Mouse (Mus musculus): ENCODE results near the gene 4930562C15Rik.

The 4930562C15Rik gene

DNA sequence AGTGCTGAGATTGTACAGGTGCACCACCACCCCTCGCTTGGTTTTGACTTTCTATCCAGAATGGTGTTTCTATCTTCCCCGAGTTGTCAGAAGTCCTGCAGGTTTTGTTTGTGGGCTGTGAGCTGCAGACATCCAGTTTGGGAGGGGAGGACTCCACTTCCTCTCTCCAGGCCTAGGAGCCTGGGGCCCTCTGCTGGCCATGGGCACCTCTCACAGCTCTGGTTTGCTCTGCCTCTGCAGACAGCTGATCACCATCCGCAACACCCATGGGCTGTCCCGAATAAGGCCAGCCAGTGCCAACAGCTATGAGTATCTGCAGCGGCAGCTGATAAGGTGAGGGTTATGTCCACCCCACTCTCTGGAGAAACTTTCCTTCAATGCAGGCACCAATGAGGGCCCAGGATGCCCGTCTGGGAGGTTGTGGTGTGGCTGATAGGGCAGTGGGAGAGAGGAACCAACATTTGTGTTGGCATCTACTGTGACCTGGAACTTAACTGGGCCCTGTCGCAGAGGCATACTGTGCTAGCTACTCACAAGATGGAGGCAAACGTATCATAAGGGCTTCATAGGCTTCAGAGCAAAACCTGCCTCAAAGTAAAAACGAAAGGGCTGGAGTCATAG is 27.8 kb downstream of the 4930562C15Rik start:
- peak; percentile 44 for DNase-seq (ENCODE audit: low spot score)

DNA sequence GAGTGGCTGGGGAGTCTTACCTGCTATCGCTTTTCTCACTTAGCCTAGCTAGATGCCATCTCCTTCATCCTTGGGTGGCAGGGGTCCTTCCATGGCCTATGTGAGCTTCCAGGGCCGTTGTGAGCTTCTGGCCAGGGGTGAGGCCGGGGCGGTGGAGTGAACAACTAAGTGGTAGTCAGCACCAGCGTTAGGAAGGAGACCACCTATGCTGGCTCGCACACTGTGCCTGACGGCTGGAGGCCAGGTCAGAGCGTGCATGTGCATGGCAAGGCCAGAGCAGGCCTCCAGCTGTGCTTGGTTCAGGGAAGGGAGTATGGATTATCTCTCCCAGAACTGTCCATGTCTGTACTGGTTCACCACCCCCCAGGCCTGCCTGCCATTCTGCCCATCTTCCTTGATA is 28.5 kb downstream of the 4930562C15Rik start:
- no peak for DNase-seq (ENCODE audit: low spot score)

DNA sequence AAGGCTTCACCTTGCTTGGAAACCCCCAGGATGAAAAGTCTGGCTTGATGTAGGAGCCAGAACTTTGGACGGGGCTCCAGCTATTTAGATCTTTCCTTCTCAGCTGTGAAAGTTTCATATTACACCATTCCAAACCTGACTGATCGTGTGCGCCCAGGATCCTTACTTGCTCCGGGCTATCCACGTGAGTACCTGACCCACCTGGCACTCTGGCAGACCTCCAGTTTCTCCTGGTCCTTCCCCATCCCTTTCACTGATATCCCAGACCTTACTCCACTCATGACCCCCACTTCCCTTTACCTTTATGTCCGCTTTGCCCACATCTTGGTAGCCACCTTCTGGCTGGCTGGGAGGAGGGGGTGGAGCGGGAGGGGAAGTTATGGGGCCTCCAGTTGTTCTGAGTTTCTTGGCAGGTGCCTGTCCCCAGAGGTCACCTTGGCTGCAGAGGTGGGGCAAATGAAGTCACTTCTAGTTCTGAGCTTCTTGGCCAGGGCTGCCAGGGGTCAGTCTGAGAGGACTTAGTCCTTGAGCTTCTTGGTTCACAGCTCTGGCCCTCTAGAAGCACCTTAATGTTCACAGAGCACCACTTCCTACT is 31.0 kb downstream of the 4930562C15Rik start:
- no peak for DNase-seq (ENCODE audit: low spot score)

DNA sequence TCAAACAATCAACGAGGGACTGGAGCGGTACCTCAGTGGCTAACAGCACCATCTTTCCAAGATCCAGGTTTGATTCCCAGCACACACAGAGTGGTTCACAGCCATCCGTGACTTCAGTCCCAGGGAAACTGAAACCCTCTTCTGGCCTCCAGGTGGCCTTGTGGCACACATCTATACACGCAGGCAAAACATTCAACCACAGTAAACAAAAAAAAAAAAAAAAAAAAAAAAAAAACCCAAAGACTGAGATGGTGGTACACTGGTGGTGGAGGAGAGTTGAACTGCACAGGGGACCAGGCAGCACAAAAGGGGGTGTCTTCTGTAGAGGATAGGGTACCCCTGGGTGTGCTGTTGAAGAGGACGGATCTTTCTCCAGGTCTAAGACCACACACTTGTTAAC is 35.3 kb downstream of the 4930562C15Rik start:
- no peak for DNase-seq (ENCODE audit: low spot score)

DNA sequence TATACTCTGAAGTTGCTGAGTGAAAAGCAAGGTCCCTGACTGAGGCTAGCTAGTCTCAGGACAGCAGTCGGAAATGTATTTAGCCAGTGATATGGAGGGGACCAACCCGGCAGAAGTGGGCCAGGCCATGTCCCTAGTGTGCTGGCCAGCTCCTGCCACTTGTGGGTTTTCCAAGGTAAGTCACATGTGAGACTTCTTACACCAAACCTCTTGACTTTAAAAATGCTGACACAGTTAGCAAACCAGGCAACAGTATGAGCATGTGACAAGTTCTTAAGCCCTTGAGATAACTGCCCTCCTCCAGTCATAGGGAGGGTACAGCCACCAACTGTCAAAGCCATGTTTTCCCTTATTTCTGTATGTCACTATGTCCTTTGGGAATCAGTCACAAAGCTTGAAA is 36.7 kb downstream of the 4930562C15Rik start:
- no peak for DNase-seq (ENCODE audit: low spot score)

DNA sequence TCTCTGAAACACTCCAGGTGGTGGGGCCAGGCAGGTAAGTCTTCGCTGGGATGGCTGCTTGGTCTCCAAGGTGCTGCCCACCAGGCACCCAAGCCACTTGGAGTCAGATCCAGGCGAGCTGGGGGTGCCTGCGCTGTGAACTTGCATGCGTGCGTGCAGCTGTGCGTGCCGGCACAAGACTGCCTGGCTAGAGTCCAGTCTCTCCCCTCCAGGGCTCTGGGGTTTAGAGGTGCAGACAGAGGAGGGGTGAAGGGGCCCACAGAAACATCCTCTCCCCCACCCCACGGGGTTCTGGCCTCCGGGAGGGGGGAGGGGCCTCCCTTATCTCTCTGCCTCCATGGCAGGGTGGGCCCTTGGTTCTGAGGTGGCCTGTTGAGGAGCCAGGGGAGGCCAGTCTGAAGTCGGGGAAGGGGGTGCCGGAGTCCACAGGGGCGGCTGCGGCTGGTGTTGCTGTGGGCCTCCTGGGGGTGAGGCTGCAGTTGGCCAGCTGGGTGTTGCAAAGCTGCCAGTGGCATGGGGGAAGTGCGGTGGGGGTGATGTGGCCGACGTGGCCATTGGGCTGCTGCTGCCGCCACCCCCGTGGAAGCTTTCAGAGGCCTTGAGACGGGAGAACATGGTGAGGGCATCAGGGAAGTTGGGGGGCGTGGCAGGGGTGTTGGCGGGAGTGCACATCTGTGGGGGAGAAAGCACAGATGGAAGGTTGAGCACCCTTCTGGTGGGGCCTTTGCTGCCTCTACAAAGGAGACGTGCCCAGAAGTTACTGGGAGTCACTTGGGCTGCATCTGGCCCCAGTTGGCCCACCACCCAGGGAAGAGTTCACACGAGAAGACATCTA is 40.2 kb downstream of the 4930562C15Rik start:
- DNase-seq (ENCODE audit: low spot score), result no peak

DNA sequence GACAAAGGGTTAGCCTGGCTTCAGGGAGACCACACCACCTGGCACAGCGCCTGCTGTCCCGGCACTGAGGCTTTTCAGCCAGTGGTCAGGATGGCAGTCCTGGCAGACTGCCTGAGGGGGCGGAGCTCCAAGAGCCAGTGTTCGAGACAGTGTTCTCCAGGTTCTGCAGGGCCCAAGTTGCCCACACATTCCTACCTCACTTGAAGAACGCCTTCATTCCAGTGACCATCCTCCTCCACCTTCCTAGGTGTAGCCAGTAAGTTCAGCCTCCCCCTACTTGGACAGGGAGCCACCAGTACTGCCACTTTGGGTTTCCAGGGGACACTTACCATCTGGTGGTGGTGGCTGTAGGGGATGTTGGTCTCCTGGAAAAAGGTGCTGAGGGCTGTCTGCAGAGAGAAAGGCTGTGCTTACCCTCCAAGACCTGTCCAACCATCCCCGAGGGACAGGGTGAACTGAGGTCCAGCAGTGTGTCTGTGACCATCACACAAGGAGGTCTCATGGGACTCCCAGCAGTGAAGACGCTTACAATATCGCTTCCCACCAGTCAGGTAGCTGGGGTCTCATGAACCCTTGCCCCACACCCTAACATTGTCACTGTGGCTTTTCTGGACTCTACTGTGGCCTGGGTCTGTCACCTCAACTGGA is 40.9 kb downstream of the 4930562C15Rik start:
- DNase-seq (ENCODE audit: low spot score), result no peak

DNA sequence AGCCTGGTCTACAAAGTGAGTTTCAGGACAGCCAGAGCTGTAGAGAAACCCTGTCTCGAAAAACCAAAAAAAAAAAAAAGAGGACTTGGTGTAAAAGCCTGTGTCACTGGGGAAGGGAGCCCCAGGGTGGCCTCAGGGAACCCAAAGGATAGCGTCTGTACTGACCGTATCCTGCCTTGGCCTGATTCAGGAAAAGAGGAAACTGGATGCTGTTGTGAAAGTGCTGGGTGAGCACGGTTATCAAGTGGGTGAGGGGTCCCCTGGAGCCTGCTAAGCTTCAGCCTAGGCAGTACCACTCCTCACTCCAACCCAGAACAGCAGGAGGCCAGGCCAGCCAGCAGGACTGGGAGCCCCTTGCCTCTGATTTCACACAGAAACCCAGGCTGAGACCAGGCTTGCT is 42.0 kb downstream of the 4930562C15Rik start:
- no peak for DNase-seq (ENCODE audit: low spot score)

DNA sequence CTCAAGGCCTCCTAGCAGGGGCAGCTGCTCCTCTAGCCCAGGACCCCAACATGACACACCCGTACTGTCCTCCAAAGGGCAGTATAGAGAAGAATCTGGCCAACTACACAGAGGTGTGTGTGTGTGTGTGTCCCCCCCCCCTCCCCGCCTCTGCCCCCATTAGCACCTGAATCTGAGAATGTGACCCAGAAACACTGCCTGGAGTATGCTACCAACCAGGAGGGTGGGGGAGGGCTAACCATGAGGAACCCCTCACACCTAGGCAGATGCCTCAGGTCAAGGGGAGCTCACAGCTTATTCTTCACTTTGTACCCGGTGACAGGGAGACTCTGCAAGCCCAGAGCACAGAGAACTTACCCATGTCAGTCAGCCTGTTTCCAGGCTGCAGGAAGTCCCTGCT is 42.5 kb downstream of the 4930562C15Rik start:
- no peak for DNase-seq (ENCODE audit: low spot score)

DNA sequence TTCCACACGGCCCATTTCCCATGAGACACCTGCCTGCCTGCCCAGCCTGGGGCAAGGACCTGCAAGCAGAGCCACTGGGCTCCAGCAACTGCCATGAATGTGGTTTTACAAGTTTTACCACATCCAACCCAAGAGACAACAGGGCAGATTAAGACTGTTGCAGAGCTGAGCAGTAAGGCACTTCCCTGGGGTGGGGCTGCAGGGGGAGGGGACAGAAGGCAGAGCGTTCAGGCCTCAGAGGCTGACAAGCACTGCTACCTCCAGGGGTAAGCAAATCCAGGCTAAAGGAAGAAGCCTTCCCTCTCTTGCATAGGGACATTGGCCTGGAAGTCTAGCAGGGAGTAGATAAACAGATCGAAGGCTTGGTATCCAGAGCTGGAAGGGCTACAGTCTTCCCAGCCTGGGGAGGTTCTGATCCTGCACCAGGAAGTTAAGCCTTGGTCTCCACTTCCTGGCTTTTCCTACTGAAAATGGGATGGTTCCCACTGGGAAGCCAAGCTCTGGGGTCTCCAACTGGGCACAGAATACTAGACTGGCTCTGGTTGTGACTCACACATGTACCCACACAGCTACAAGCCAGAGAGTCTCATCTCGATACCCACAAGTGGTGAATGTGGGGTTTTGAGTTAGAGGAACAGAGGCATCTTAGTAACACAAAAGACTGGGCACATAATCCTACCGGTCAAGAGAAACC is 43.1 kb downstream of the 4930562C15Rik start:
- DNase-seq (ENCODE audit: low spot score), result no peak

DNA sequence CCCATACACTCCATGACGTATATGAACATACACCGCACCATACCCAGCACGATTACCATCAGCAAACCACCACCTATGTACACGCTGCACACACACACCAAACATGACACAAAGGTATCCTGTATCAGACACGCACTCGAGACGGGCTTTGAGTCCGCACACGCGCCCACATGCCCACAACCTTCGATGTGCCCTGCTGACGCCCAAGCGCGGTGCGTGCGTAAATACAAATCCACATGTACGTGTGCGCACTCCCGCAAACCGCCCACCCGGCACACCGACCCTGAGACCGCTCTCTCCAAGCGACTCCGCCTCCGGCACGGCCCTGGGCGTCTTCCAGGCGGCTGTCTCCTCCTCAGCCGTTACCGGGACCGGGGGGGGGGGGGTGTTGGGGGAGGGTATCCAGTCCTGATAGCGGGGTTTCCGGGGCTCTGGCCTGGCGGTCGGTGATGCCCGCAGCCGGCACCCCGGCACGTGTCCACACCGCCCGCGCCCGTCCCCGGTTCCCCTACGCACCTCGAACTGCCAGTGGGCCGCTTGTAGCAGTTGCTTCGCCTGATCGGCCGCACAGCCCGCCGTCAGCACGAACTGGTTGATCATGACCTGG is 44.0 kb downstream of the 4930562C15Rik start:
- DNase-seq (ENCODE audit: low spot score), result no peak

DNA sequence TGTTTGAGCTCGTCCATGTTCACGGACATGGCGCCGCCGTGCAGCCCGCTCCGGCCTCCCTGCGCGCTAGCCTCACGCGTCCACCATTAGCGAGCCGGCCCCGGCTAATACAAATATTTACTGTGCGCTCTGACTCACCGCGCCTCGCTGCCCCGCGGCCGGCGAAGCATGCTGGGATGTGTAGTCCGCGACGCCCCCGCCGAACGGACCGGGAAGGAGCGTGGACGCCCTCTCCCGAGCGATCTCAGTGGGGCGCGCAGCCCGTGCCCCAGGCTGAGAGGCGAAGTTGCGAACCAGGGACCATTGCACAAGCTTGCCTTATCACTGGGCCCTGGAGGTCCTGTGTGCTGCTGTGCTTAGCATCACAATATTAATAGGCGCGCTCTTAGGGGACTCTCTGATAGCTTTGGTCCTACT is 44.5 kb downstream of the 4930562C15Rik start:
- peak; percentile 90 for DNase-seq (ENCODE audit: low spot score)

DNA sequence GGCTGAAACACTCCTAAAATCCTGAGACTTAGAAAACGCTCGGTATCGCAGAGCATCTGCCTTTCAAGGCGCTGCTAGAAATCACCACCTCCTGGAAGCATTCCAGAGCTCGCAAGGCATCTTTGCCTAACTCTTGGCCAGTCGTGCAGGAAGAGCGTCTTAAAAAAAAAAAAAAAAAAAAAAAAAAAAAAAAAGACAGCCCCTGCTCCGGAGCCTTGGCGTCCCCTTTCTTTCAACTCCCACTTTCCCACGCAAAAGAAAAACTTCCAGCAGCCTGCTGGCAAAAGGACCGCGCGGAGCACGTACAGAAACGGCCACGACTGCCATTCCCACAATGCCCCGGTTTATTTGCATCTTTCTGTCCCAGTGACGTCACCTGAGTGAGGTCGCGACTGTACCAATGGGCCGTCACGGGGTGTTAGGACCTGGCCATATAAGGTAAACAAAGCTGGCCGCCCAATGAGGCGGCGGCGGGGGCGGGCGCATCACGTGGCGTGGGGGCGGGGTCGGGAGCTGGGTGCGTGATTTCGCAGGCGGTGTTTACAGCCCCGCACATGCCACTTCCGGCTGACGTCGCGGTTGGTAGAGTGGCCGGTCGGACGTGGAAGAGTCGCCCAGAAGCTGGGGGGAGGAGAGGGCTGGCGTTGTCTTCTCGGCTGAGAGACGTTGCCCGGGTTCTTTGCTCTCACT is 45.1 kb downstream of the 4930562C15Rik start, which contains the start of gene Ubald1:
TSS of gene Ubald1 (minus strand) at position 180 of the 690 bp plus-strand sequence.
- peak; percentile 100 for DNase-seq (ENCODE audit: low spot score)

DNA sequence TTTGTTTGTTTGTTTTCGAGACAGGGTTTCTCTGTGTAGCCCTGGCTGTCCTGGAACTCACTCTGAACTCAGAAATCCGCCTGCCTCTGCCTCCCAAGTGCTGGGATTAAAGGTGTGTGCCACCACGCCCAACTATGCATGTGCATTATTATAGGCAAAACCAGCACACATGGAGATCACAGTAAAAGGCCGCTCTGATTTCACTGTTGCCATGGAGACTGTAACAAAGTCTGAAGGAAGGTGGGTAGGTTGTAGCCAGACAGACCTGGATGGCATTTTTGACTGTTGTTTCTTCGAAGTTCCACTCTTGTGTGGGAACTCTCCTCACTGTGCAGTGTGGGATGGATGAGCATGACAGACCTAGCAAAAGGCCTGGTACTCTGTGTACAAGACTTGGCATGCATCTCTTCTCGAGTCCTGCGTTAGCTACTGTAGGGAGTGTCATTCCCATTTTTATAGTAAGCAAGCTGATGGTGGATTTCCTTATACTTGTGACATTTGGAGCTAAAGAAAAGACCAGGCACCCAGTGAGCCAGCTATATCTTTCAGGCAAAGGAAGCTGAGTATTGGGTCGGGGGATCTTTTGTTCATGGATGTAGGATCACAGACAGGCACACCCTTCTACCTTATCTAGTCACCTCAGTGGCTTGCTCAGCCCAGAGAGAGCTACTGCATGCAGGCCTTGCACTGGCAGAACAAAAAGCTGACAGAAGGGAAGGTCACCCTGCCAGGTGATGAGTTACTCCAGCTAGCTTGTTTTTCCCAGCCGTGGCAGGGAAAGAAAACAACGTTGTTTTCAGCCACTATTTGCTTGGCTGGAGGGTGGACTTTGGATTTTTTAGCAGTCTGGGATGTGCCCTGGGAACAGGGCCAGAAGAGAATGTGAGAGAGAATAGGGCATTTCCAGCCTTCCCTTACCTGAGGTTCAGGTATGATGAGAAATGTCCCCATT is 46.5 kb downstream of the 4930562C15Rik start:
- DNase-seq (ENCODE audit: low spot score), result no peak

DNA sequence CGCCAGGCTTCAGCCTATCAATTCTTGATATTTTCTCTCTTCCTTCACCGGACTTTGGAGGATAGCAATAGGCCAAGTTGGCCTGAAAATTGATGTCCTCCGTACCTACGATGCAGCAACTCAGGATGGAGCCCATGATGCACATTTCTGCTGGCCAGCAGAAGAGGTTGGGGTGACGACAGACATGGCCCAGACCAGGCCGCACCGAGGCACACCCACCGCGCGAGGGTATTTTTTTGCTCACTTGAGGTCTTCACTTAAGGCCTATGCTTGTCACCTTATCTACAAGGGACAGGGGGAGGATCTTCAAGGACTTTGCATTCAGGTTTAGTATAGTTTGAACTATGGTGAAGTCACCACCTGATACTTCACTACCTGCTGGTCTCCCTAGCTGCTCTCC is 49.7 kb downstream of the 4930562C15Rik start:
- no peak for DNase-seq (ENCODE audit: low spot score)

DNA sequence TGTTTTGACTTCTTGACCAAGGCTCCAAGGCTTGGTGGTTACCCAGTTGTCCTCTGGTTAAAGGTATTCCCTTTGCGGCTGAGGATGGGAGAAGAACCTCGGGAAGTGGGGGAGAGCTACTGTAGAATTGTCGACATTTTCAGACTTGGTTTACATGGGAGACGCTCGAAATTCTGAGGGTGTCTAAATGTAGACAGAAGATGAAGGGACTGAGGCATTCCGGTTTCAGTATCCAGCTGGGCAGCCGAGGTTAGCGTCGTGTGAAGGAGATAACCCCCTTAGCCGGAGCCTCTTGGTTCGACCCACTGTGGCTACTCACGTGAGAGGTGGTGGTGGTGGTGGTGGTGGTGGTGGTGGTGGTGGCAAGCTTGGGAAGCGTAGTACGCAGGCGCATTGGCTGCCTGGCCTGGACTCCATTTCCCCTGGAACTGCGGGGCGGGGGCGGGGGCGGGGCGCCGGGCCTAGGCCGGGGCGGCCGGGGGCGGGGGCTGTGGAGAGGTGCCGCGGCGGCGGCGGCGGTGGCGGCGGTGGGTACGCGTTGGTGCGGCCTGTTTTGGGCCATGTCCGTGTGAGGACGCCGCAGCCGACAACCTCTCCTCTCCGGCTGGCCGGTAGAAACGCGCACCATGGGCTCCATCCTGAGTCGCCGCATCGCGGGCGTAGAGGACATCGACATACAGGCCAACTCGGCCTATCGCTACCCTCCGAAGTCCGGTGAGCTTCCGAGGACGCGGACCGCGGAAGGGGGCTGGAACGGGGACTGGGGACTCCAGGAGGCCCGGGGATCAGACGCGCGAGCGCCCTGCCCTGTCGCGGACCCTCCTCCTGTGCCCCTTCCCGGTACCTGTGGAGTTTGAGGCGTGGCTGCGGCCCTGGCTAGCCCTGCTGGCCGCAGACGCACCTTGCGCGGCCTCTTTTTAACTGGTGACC is 50.8 kb downstream of the 4930562C15Rik start, which contains the start of gene Mgrn1:
TSS of gene Mgrn1 (plus strand) at position 490 of the 930 bp plus-strand sequence.
- peak; percentile 94 for DNase-seq (ENCODE audit: low spot score)

DNA sequence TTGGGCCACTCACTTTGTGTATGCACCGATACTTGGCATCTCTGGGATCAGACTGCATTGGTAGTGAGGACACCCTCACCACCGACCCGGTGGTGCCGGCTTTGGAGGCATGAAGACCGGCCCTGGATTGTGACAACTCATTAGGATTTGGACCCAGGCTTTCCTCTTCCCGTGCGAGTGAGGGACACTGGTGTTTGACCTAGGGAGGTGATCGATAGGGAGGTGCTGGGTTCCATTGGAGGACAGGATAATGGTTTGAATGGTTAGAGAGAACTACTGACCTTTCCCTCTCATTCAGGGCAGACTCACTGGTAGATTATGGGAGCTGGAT is 51.4 kb downstream of the 4930562C15Rik start:
- no peak for DNase-seq (ENCODE audit: low spot score)

DNA sequence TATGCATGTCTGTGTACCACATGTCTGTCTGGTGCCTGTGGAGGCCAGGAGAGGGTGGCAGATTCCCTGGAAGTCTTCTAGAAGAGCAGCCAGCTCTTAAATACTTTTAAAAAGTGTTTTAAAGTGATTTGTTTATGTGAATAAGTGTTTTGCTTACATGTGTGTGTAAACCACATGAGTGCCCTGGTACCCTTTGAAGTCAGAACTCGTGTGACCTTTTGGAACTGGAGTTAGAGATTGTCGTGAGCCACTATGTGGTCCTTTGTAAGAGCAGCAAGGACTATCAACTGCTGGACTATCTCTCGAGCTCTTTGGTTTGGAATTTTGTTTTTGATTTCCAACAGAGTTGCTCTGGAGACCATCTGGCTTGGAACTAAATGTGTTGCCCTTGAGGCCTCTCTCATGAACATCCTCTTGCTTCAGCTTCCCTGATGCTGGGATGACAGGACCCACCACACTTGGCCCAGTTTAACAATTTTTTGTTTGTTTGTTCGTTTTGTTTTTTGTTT is 55.0 kb downstream of the 4930562C15Rik start:
- DNase-seq (ENCODE audit: low spot score), result no peak

Measured in yolk sac, embryonic 10.5 days (tissue).